Mouse (Mus musculus): ENCODE data around the gene Foxred2.

Foxred2 gene

GRCm38 (mm10) chr15:77956404-77956901, at the start of gene Foxred2:
TSS of gene Foxred2 (minus strand) at chr15:77956722.
- peak; percentile 99 for DNase-seq

GRCm38 (mm10) chr15:78003929-78004328, 47.4 kb upstream of the Foxred2 start:
- DNase-seq, result no peak

GRCm38 (mm10) chr15:78001400-78001799, 44.9 kb upstream of the Foxred2 start:
- no peak for DNase-seq

- DNase-seq, result no peak
Measured at GRCm38 (mm10) chr15:77988541-77988940, 32.0 kb upstream of the Foxred2 start.

- no peak for DNase-seq
Measured at GRCm38 (mm10) chr15:77983391-77983790, 26.9 kb upstream of the Foxred2 start.

- no peak for DNase-seq
Measured at GRCm38 (mm10) chr15:77982195-77982939, 25.8 kb upstream of the Foxred2 start.

GRCm38 (mm10) chr15:77981181-77981680, 24.7 kb upstream of the Foxred2 start:
- no peak for DNase-seq

- no peak for DNase-seq
Measured at GRCm38 (mm10) chr15:77979427-77979865, 22.9 kb upstream of the Foxred2 start.

GRCm38 (mm10) chr15:77977663-77978062, 21.1 kb upstream of the Foxred2 start:
- no peak for DNase-seq

GRCm38 (mm10) chr15:77974165-77974841, 17.8 kb upstream of the Foxred2 start:
- no peak for DNase-seq

- DNase-seq, result peak; percentile 100
Measured at GRCm38 (mm10) chr15:77970470-77971292, 14.2 kb upstream of the Foxred2 start, which contains the start of gene Eif3d. TSS of gene Eif3d (minus strand) at chr15:77970813.

- no peak for DNase-seq
Measured at GRCm38 (mm10) chr15:77969940-77970469, 13.5 kb upstream of the Foxred2 start.

GRCm38 (mm10) chr15:77965117-77965528, 8.6 kb upstream of the Foxred2 start:
- no peak for DNase-seq

GRCm38 (mm10) chr15:77962447-77962846, 5.9 kb upstream of the Foxred2 start:
- no peak for DNase-seq

GRCm38 (mm10) chr15:77960693-77961092, 4.2 kb upstream of the Foxred2 start:
- DNase-seq, result no peak

- DNase-seq, result no peak
Measured at GRCm38 (mm10) chr15:77958071-77958470, 1.5 kb upstream of the Foxred2 start.

- no peak for DNase-seq
Measured at GRCm38 (mm10) chr15:77957625-77958024, 1.1 kb upstream of the Foxred2 start.

- no peak for DNase-seq
Measured at GRCm38 (mm10) chr15:77955440-77956403, 800 bp downstream of the Foxred2 start.

GRCm38 (mm10) chr15:77954362-77954761, 2.2 kb downstream of the Foxred2 start:
- DNase-seq, result no peak

- DNase-seq, result no peak
Measured at GRCm38 (mm10) chr15:77952921-77953320, 3.6 kb downstream of the Foxred2 start.

- no peak for DNase-seq
Measured at GRCm38 (mm10) chr15:77949061-77949460, 7.5 kb downstream of the Foxred2 start.

All from heart, adult 11 months (tissue).